In genomic region chr17:31223835-31224234, GRCm38 (mm10) we compare ENCODE assay signal across 13 mouse cellular contexts. TPM values are rescaled to one million over a fixed set of nuclear protein-coding genes. Genes with fewer than 3 reads are reported as not detected.
DNase-seq lines count a peak whose midpoint lies in the region; TF ChIP-seq lines count a peak whose summit lies in the region.
"Had no signal": no experiment of that assay in that cellular context is flagged by ENCODE, and none has a peak within 500 bp of the region (broad histone marks: within the 10 kb centered on the region; RNA-seq: fewer than 3 reads in every experiment).

No protein-coding gene starts in this region.

- no peaks in the 10 kb centered on the region for H3K4me1 ChIP-seq in kidney, adult 2 months (ENCODE audit: control insufficient read depth, insufficient read depth, low read length)

- no peaks in the 10 kb centered on the region for H3K27me3 ChIP-seq in kidney, adult 2 months (replicated peaks; ENCODE audit: control insufficient read depth, insufficient read depth, low read length)
- H3K27me3 ChIP-seq: embryonic facial prominence, embryonic 12.5 days had no signal

- TF ChIP-seq POLR2A in kidney, adult 2 months (IDR thresholded peaks at IDR 0.05; ENCODE audit: low read depth, low read length), result no peak

- no peak overlapping the region for H3K27ac ChIP-seq in kidney, adult 2 months (ENCODE audit: insufficient read depth, low read depth, low read length)
- H3K27ac ChIP-seq: embryonic facial prominence, embryonic 12.5 days had no signal

- TF ChIP-seq CTCF in kidney, adult 2 months (conservative IDR thresholded peaks at IDR 0.05; ENCODE audit: insufficient read depth, insufficient read length, low read depth, low read length), result no peak

- 58% methylated on average over 7 of the region's 7 CpGs for WGBS in kidney, adult 2 months

- peak; percentile 9 for DNase-seq in kidney, adult 2 months
- no peak for DNase-seq in kidney, postnatal 25 days
- DNase-seq in c-Kit-positive CD71-negative TER-119-negative erythroid progenitor cells, embryonic 14.5 days (ENCODE audit: low read depth), result peak; percentile 64
- peak; percentile 23 for DNase-seq in lung, postnatal 36 days
- peak; percentile 73 for DNase-seq in thymus, postnatal 14 days
- no peak for DNase-seq in right cerebral cortex, postnatal 10 days (ENCODE audit: low spot score in 2 of 2)
- DNase-seq in frontal cortex, postnatal 10 days (ENCODE audit: low spot score in 2 of 2), result no peak
- no peak for DNase-seq in cerebellum, adult 8-10 months
- DNase-seq: left cerebral cortex, postnatal 4 days; right cerebral cortex, postnatal 4 days had no signal

- no peaks in the 10 kb centered on the region for H3K36me3 ChIP-seq in kidney, adult 2 months (ENCODE audit: control insufficient read depth, insufficient read depth, low read length)
- H3K36me3 ChIP-seq: embryonic facial prominence, embryonic 12.5 days had no signal

- H3K4me3 ChIP-seq in kidney, adult 2 months (ENCODE audit: insufficient read depth, low read depth, low read length), result no peak overlapping the region
- H3K4me3 ChIP-seq: embryonic facial prominence, embryonic 12.5 days; myocyte had no signal

RNA-seq across cellular contexts. Expression of gene Ubash3a, which starts 16.2 kb away (rescaled TPM):
- 0.15 and 1.6 TPM in 2 replicates for polyA plus RNA-seq in kidney, adult 2 months (2012; rRNA removed)
- polyA plus RNA-seq: myocyte had no signal

RNA-seq across cellular contexts. Expression of gene Tmprss3, which starts 25.1 kb away (rescaled TPM):
- 0.03 TPM in 1 of 2 replicates, not detected in the other for polyA plus RNA-seq in kidney, adult 2 months (2012; rRNA removed)
- polyA plus RNA-seq: heart, postnatal 0 days; myocyte had no signal

RNA-seq across cellular contexts. Expression of gene Rsph1, which starts 53.3 kb away (rescaled TPM):
- polyA plus RNA-seq in kidney, adult 2 months (2012; rRNA removed), result 0.73 and 1.1 TPM in 2 replicates

RNA-seq across cellular contexts. Expression of gene Tff1, which starts 58.8 kb away (rescaled TPM):
- polyA plus RNA-seq in kidney, adult 2 months (2012; rRNA removed), result 0.31 TPM in 1 of 2 replicates, not detected in the other
- polyA plus RNA-seq: embryonic facial prominence, embryonic 12.5 days; heart, postnatal 0 days had no signal

Comparison
In these comparisons a context has a peak if more than half of its experiments do, and no peak if none do; other contexts are left out.
1. DNase-seq: peak in kidney, adult 2 months (single experiment), c-Kit-positive CD71-negative TER-119-negative erythroid progenitor cells, embryonic 14.5 days (single experiment), lung, postnatal 36 days (single experiment) and thymus, postnatal 14 days (single experiment); none in kidney, postnatal 25 days (0 of 2), right cerebral cortex, postnatal 10 days (0 of 2), frontal cortex, postnatal 10 days (0 of 2) and cerebellum, adult 8-10 months (single experiment).